Mouse (Mus musculus) liver, postnatal 0 days (tissue): ENCODE data around the gene Ska2. TPM values are rescaled to one million over a fixed set of nuclear protein-coding genes. Genes with fewer than 3 reads are reported as not detected.

Source experiments
- ATAC-seq: fragments of 200-750 bp; cut with Nextera tagmentation; 2 replicates; pipeline ENCODE4 v1.8.0; 2017; ENCODE audit warnings: mild to moderate bottlenecking, moderate library complexity
- DNase-seq: peaks from one replicate; pipeline ENCODE4 v3.0.0-alpha.2; 2016
- H3K27ac ChIP-seq: fragments of 300-500 bp; sonication (generic); 2 replicates; pipeline ENCODE4 v1.5.1; 2014; ENCODE audit warnings: antibody characterized with exemption, moderate library complexity, mild to moderate bottlenecking, low read depth
- H3K27me3 ChIP-seq: fragments of 300-500 bp; sonication (generic); 2 replicates; pipeline ENCODE4 v1.6.1; 2014; ENCODE audit warnings: low read length, control low read depth, mixed read lengths; ENCODE audit not compliant: insufficient read depth
- H3K36me3 ChIP-seq: fragments of 300-500 bp; sonication (generic); replicated peaks from 2 replicates; pipeline ENCODE4 v1.6.1; 2014; ENCODE audit warnings: mild to moderate bottlenecking, control low read depth, low read length, moderate library complexity, mixed read lengths; ENCODE audit not compliant: insufficient read depth
- H3K4me1 ChIP-seq: fragments of 300-500 bp; sonication (generic); 2 replicates; pipeline ENCODE4 v1.6.1; 2014; ENCODE audit warnings: antibody characterized with exemption, mild to moderate bottlenecking, control low read depth; ENCODE audit not compliant: insufficient read depth
- H3K4me2 ChIP-seq: fragments of 300-500 bp; sonication (generic); 2 replicates; pipeline ENCODE4 v1.6.1; 2014; ENCODE audit warnings: low read depth, mild to moderate bottlenecking, low read length, moderate library complexity, mixed read lengths
- H3K4me3 ChIP-seq: fragments of 300-500 bp; sonication (generic); 2 replicates; pipeline ENCODE4 v1.5.1; 2014; ENCODE audit warnings: low read depth, low read length
- H3K9ac ChIP-seq: fragments of 300-500 bp; sonication (generic); replicated peaks from 2 replicates; pipeline ENCODE4 v1.6.1; 2014; ENCODE audit warnings: mild to moderate bottlenecking, moderate library complexity
- H3K9me3 ChIP-seq: fragments of 300-500 bp; sonication (generic); 2 replicates; pipeline ENCODE4 v1.6.1; 2016; ENCODE audit warnings: mild to moderate bottlenecking, control low read depth, low read length, mixed read lengths
- CTCF ChIP-seq: sonication (generic); IDR thresholded peaks from 2 replicates; pipeline ENCODE4 v1.5.1; 2016; ENCODE audit warnings: antibody characterized with exemption, low read depth
- EP300 ChIP-seq: IDR thresholded peaks from 2 replicates; pipeline ENCODE4 v1.6.1; 2016; ENCODE audit warnings: antibody characterized with exemption, low read depth, mild to moderate bottlenecking
- WGBS: fragments of 180-500 bp; shearing (Covaris S2); extraction: QIAGEN DNeasy Blood & Tissue Kit; methylation state at CpG from one replicate; pipeline ENCODE4 v1.1.7; 2014; ENCODE audit not compliant: insufficient replicate concordance; 5-methylcytosine and 5-hydroxymethylcytosine counted together
- microRNA counts: library from miRNA; unstranded; fragments of <30 nt; microRNA quantifications from one replicate; lab custom pipeline; 2015
- microRNA-seq: library from miRNA; unstranded; fragments of <30 nt; microRNA quantifications from one replicate; pipeline ENCODE4, GENCODE M21; 2016
- polyA plus RNA-seq: library from polyadenylated mRNA; unstranded; fragments of >200 nt; fragmentation: Nextera tagmentation; extraction: Ambion mirVana; gene quantifications from 2 replicates; pipeline ENCODE4 v1.2.1, GENCODE M21; 2015

Gene Ska2
- polyA plus RNA-seq, 1 experiment from 2014 or later: 11.1 TPM

DNA sequence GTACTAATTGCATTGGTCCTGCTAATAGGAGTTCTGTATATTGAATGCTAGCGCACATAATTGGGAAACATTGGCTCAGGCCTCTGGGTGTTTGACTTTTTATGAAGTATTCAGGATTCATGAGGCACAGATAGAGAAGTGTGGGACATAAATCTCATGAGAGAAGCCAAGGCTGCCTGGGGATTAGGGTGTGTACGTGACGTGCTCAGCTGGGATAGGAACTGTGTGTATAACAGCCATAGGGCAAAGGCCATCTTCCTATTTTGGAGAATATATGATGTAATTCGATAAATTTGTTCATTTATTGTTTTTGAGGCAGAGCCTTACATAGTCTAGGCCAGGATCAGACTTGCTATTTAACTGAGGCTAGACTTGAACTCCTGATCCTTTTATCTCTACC, 53.7 kb downstream of the Ska2 start:
- Histone ChIP-seq H3K4me1 (no peaks in the 10 kb centered on the region), H3K27me3 (no peaks in the 10 kb centered on the region), H3K36me3 (peaks cover 18% of the 10 kb centered on the region; the same call in 1 of the 2 replicates), H3K9ac (no peak overlapping the region), H3K9me3 (no peaks in the 10 kb centered on the region), H3K27ac (no peak overlapping the region), H3K4me3 (no peak overlapping the region), H3K4me2 (no peak overlapping the region)
- WGBS: 87% methylated on average over 4 of the region's 4 CpGs
- DNase-seq (no peak), ATAC-seq (no peak)
- TF ChIP-seq EP300 (no peak), CTCF (no peak)

- Histone ChIP-seq H3K27me3 (no peaks in the 10 kb centered on the region), H3K27ac (no peak overlapping the region), H3K36me3 (peaks cover 28% of the 10 kb centered on the region; the same call in 1 of the 2 replicates), H3K4me2 (no peak overlapping the region), H3K4me1 (no peaks in the 10 kb centered on the region), H3K9ac (no peak overlapping the region), H3K4me3 (no peak overlapping the region), H3K9me3 (no peaks in the 10 kb centered on the region)
- no peak for TF ChIP-seq CTCF
- no peak for TF ChIP-seq EP300
- DNase-seq: no peak
- ATAC-seq: no peak
Observed at GRCm38 (mm10) chr11:87163751-87164150, 54.7 kb downstream of the Ska2 start.

- ATAC-seq: no peak
- no peak overlapping the region for H3K9ac ChIP-seq
Observed at GRCm38 (mm10) chr11:87173625-87174024, 64.6 kb downstream of the Ska2 start.

More at GRCm38 (mm10) chr11:87173625-87174024, 64.6 kb downstream of the Ska2 start:
- H3K27me3 ChIP-seq: no peaks in the 10 kb centered on the region
- no peak overlapping the region for H3K4me2 ChIP-seq
- 81% methylated on average over 5 of the region's 5 CpGs for WGBS
- H3K4me3 ChIP-seq: no peak overlapping the region
- no peaks in the 10 kb centered on the region for H3K4me1 ChIP-seq
- no peak for TF ChIP-seq CTCF
- no peak for TF ChIP-seq EP300
- no peak for DNase-seq
- no peak overlapping the region for H3K27ac ChIP-seq
- peaks cover 13% of the 10 kb centered on the region for H3K36me3 ChIP-seq
- H3K9me3 ChIP-seq: no peaks in the 10 kb centered on the region; the same call in 1 of the 2 replicates

MicroRNAs within 50 kb of the gene (microRNA counts, 519-probe panel; counts per million panel counts)
- microRNA mmu-miR-301a (lab: Ali Mortazavi, UCI): 5,906 counts per million, percentile 68 among the panel's probes with 10 or more counts

Small RNA genes lying within 50 kb of the gene (microRNA-seq; reads per million reads assigned to microRNA genes)
- gene Mir301: 816 reads per million, percentile 70 among the genes with 10 or more reads in this experiment

Other genes with a start within 250 kb of the Ska2 start
- 2.1 TPM in 2 replicates for gene Ypel2, start 115.5 kb upstream of the Ska2 start, polyA plus RNA-seq
- gene Gdpd1, start 35.2 kb upstream of the Ska2 start, polyA plus RNA-seq: 2.7 TPM in 2 replicates
- 4.5 and 4.9 TPM in 2 replicates for gene Smg8, start 22.5 kb upstream of the Ska2 start, polyA plus RNA-seq
- 1.7 and 1.9 TPM in 2 replicates for gene Prr11, start 526 bp upstream of the Ska2 start, polyA plus RNA-seq
- gene Trim37, start 17.8 kb downstream of the Ska2 start, polyA plus RNA-seq: 6.4 and 8.2 TPM in 2 replicates
- 0.70 and 1.2 TPM in 2 replicates for gene Ppm1e, start 249.8 kb downstream of the Ska2 start, polyA plus RNA-seq